Mouse (Mus musculus): ENCODE results near the gene Hamp.

Hamp gene

DNA sequence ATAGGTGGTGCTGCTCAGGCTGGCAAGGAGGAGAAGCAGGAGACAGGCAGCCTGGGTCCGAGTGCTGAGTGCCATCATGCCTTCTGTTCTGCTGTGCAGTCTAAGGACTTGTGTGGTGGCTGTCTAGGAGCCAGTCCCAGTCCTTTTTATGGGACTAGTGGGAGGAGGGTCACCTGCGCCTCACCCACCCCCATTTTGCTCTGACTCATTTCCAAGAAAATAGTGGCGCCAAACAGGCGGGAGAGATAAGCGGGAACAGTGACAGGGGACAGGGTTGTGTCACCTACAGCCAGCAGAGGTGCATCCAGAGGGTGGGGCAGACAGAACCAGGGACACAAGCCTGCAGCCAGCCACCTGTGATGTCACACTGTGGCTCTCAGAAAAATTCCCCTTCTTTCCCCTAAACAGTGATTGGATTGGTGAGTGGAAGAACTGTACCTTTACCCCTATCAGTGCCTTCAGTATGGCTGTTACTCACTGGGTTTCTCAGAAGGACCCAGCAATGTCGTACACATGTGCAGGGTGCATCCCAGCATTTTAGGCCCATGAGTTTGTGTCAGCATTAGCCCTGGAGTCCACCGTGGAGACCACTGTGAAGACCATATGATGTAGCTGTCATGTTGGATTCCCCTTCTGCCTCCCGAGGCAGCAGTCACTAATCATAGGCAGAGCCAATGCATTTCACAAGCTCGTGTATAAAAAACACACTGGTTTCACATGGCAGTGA is at the start of gene Hamp:
Gene Hamp (minus strand): TSS at position 124 of the 727 bp plus-strand sequence.
- DNase-seq (ENCODE audit: extremely low read depth, low read depth, low spot score): no peak

GRCm38 (mm10) chr7:30992148-30992547 is 48.3 kb upstream of the Hamp start:
- DNase-seq (ENCODE audit: extremely low read depth, low read depth, low spot score): no peak

DNA sequence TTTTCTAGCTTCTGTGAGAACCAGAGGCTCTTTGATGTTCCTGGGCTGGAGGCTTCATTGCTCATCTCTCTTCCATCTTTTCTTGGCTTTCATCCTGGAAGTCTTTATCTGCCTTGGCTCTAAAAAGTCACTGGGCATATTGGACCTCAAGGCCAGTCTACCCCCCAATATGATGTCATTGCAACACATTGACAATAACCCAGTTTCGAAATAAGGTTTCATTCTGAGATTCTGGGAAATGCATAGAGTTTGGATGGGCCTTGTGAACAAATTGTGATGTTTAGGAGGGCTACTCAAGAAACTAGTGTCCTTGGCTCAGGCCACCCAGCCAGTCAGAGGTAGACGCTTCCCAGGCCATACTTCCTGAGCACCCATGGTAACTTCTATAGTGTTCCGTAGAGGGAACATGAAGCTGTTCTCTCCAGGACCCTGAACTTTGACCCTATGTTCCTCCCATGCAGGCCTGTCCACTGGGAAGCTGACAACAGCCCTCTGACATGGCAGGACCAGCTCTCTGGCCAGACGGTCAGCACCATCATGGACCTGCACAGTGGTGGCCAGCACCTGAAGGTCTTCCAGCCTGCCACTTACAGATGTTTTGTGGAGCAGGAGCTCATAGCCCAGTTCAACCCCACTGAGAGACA is 44.8 kb upstream of the Hamp start:
- DNase-seq (ENCODE audit: extremely low read depth, low read depth, low spot score): no peak

- DNase-seq (ENCODE audit: extremely low read depth, low read depth, low spot score): no peak
Measured at GRCm38 (mm10) chr7:30985357-30985756, 41.5 kb upstream of the Hamp start.

- no peak for DNase-seq (ENCODE audit: extremely low read depth, low read depth, low spot score)
Measured at GRCm38 (mm10) chr7:30981703-30982102, 37.9 kb upstream of the Hamp start.

GRCm38 (mm10) chr7:30973501-30974289 is 29.9 kb upstream of the Hamp start, which contains the start of gene Fam187b:
Gene Fam187b, plus strand, starts transcription at chr7:30973790.
- DNase-seq (ENCODE audit: extremely low read depth, low read depth, low spot score): no peak

GRCm38 (mm10) chr7:30973251-30973500 is 29.3 kb upstream of the Hamp start, which contains the start of gene Lsr:
Gene Lsr, minus strand, starts transcription at chr7:30973464.
- DNase-seq (ENCODE audit: extremely low read depth, low read depth, low spot score): no peak

DNA sequence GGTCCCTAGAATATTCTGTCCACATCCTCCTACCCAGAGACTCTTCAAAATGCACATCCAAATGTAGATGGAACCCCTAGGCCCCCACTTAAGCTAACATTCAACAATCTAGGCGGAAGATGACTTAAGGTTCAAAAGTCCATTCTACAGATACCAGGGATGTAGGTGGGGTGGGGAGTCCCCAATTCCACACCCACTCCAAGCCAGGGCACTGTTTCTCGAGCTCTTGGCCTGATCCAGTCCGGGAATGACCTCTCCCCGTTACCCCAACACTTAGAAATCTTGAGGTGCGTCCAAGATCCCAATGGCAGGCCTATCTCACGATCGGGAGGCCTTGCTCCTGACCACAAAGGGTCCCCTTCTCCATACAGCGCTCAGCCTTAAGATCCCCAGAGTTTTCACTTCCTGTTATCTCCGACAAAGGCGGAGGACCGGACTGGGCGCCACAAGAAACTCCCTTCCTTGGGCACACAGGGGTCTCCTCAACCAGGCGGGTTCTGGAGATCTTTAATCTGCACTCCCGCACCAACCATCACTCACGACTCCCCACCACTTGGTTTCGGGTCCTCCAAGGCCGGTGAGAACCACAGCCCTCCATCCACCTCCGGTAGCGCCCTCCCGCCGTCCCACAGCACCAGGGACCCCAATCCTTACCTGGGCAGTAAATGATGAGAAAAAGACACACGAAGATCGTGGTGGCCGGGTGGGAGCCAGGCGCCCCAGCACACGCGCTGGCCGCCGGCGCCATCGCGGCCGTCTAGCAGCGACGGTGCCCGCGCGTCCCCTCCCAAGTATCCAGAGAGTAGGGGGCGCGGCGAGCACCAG is 28.8 kb upstream of the Hamp start:
- no peak for DNase-seq (ENCODE audit: extremely low read depth, low read depth, low spot score)

GRCm38 (mm10) chr7:30971901-30972300 is 28.1 kb upstream of the Hamp start:
- DNase-seq (ENCODE audit: extremely low read depth, low read depth, low spot score): no peak

DNA sequence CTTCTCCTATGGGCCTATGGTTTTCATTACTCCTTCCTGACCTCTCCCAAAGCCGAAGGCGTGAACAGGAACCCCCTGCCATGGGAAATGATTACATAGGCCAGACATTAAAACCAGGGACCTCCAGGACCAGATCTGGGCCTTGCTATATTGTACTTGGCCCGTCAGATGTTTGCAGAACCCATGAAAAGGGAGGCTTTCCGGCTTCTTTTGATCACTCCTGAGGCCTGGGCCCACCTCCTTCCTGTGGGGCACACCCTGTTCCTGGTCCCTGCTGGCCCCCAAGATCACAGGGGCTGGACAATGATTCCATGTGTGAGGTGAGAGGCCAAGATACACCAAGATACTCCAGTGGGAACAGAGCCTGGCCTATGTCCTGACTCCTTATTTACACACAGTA is 25.3 kb upstream of the Hamp start:
- no peak for DNase-seq (ENCODE audit: extremely low read depth, low read depth, low spot score)

GRCm38 (mm10) chr7:30968611-30969010 is 24.8 kb upstream of the Hamp start:
- DNase-seq (ENCODE audit: extremely low read depth, low read depth, low spot score): no peak

- no peak for DNase-seq (ENCODE audit: extremely low read depth, low read depth, low spot score)
Measured at GRCm38 (mm10) chr7:30966657-30967056, 22.8 kb upstream of the Hamp start.

- DNase-seq (ENCODE audit: extremely low read depth, low read depth, low spot score): no peak
Measured at GRCm38 (mm10) chr7:30965677-30966076, 21.8 kb upstream of the Hamp start.

DNA sequence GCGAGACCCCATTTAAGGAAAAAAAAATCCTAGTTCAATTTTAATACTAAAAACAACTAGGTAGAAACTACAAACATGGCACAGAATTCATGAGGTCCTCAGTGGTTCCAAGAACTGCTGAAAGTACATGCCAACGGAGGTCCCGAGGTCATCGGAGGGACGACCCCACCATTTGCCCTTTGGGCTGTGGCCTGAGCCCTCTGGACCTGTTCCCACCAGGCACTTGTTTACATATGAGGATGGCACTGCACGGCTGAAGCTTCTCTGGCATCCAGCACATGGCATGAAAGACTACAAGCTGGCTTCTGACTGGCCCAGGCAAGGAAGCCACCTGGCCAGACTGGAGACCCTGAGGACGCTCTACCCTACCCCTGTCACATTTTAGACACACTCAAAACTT is 20.5 kb upstream of the Hamp start:
- no peak for DNase-seq (ENCODE audit: extremely low read depth, low read depth, low spot score)

- DNase-seq (ENCODE audit: extremely low read depth, low read depth, low spot score): no peak
Measured at GRCm38 (mm10) chr7:30962862-30963261, 19.0 kb upstream of the Hamp start.

DNA sequence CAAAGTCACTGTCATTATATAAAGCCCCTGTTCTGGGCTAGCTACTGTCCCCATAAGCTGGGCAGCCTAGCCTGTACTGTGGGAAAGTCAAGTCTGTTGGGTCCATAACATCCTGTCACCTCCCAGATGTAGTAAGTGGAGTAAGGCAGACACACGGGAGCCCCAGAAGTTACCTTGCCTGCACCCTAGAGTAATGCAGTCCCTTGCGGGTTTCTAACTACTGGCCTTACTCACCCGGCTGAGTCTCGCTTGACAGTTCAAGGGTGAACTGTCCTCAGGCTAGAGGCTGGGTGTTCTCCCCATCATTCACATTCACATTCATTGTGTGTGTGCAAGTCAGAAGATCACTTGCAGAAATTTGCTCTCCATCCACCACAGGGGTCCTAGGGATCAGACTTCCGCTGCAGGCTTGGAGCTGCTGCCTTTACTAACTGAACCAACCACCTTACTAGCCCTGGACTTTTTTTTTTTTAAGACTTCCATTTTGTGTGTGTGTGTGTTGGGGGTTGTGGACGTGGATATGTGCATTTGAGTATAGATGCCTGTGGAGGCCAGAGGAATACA is 16.0 kb upstream of the Hamp start:
- DNase-seq (ENCODE audit: extremely low read depth, low read depth, low spot score): no peak

- no peak for DNase-seq (ENCODE audit: extremely low read depth, low read depth, low spot score)
Measured at GRCm38 (mm10) chr7:30958866-30959487, 15.1 kb upstream of the Hamp start.

GRCm38 (mm10) chr7:30958109-30958865 is 14.5 kb upstream of the Hamp start:
- DNase-seq (ENCODE audit: extremely low read depth, low read depth, low spot score): no peak

GRCm38 (mm10) chr7:30957367-30957783 is 13.5 kb upstream of the Hamp start:
- DNase-seq (ENCODE audit: extremely low read depth, low read depth, low spot score): no peak

All from fat pad, adult 2 months (tissue).